Mouse (Mus musculus): ENCODE results near the gene Acap2.

GRCm38 (mm10) chr16:31209911-31210310 lies 8.9 kb upstream of the Acap2 start:
- TF ChIP-seq CTCF (IDR thresholded peaks at IDR 0.05; ENCODE audit: low read depth) (no peak), EP300 (IDR thresholded peaks at IDR 0.05; ENCODE audit: low read depth) (no peak)

Data from heart, postnatal 0 days (tissue).